Mouse (Mus musculus) E14TG2a.4 (cell line): Measurements from ENCODE around the gene Galnt17.

Source experiments
- H3K27me3 ChIP-seq: 2 replicates; pipeline ENCODE4 v1.6.1; 2014; ENCODE audit warnings: low read length, control low read depth; ENCODE audit not compliant: insufficient read depth
- H3K36me3 ChIP-seq: 2 replicates; pipeline ENCODE4 v1.6.1; 2014; ENCODE audit warnings: low read length, control low read depth; ENCODE audit not compliant: insufficient read depth
- H3K4me1 ChIP-seq: replicated peaks from 2 replicates; pipeline ENCODE4 v1.6.1; 2014; ENCODE audit warnings: low read depth, low read length, control low read depth
- H3K4me3 ChIP-seq: replicated peaks from 2 replicates; pipeline ENCODE4 v1.5.1; 2014; ENCODE audit warnings: mild to moderate bottlenecking, low read length
- H3K9me3 ChIP-seq: 2 replicates; pipeline ENCODE4 v1.6.1; 2014; ENCODE audit warnings: low read length, control low read depth
- POU5F1 ChIP-seq: IDR thresholded peaks from 2 replicates; pipeline ENCODE4 v1.6.1; 2014; ENCODE audit warnings: low read length, borderline replicate concordance

Gene Galnt17

DNA sequence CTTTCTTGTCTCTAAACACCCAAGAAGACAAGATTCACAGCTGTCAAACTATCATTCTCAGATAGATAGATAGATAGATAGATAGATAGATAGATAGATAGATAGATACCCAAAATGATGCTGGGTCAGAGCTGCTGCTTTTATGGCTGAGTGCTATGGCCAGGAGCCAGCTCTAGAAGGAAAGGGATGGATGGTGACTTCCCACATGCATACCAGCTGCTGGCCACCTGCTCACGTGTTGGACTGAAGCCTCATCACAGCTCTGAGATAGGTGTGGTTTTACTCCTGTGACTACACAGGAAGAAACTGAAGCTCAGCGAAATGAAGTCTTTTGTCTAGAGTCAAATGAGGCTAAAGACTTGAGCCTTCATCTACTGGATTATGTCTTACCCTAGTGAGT lies 482.5 kb downstream of the Galnt17 start:
- H3K36me3 ChIP-seq = no peaks in the 10 kb centered on the region
- TF ChIP-seq POU5F1 = no peak
- H3K9me3 ChIP-seq = peaks cover 7% of the 10 kb centered on the region
- no peaks in the 10 kb centered on the region for H3K4me1 ChIP-seq
- H3K4me3 ChIP-seq = no peak overlapping the region
- H3K27me3 ChIP-seq = no peaks in the 10 kb centered on the region
